Mouse (Mus musculus): ENCODE measurements around the gene Gsdma2. TPM values are rescaled to one million over a fixed set of nuclear protein-coding genes. Genes with fewer than 3 reads are reported as not detected.
"Not testable (repeated sequence)": the region's sequence is repeated elsewhere in the genome, so short reads cannot be mapped to it uniquely, and the experiment has no call there.

Gsdma2 gene
- polyA plus RNA-seq, 1 experiment from 2014 or later, result not detected

DNA sequence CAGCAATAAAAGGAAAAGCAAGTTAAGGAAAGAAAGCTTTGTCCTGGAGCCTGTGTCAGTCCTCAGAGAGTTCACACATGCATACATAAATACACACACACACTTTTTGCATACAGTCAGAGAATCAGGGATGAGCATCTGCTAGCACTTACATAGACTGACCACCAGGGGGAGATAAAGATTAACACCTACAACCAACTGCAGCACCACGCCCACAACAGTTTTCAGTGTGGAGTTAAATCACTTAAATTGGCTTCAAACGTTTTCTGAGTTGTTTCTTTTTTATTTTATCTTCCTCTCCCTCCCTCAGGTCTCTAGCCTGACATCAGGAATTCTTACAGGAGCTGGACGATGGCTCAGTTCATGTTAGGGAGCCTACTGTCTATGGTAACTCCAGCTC lies 39.8 kb upstream of the Gsdma2 start:
- H3K4me2 ChIP-seq (replicated peaks; ENCODE audit: low read depth, low read length), result no peak overlapping the region
- H3K36me3 ChIP-seq (ENCODE audit: control insufficient read depth, insufficient read depth, low read length), result no peaks in the 10 kb centered on the region
- 9% methylated on average over 3 of the region's 3 CpGs for WGBS
- no peaks in the 10 kb centered on the region for H3K9me3 ChIP-seq (ENCODE audit: control insufficient read depth, low read depth, low read length)
- peak; percentile 58; the same call in 1 of the 2 replicates for ATAC-seq (ENCODE audit: insufficient number of reproducible peaks, insufficient read depth, low FRiP score, low read depth)
- H3K4me1 ChIP-seq (ENCODE audit: control insufficient read depth, insufficient read depth, low read length), result no peaks in the 10 kb centered on the region; the same call in 1 of the 2 replicates
- H3K27me3 ChIP-seq (ENCODE audit: control insufficient read depth, insufficient read depth, low read length), result no peaks in the 10 kb centered on the region
- H3K27ac ChIP-seq (ENCODE audit: low read length), result no peak overlapping the region
- no peak overlapping the region for H3K9ac ChIP-seq (replicated peaks; ENCODE audit: low read depth, low read length)
- H3K4me3 ChIP-seq (ENCODE audit: low read depth, low read length), result no peak overlapping the region

DNA sequence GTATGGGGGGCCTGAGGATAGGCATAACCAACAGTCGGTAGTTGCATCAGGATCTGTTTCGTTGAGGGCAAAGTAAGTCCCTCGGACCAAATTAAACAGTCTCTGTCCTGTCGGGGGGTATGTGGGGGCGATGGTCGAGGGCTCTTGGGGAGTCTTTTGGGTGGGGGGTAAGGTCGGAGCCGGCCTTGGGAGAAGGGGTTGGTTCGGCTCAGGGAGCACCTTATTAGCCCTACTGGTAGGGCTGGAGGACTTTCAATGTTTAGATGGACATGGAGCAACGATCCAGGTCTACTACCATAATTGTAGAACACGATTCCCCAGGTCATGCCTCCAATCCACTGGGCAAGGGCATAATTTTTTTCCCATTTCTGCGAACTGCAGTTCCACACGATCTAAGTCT lies 25.8 kb upstream of the Gsdma2 start:
- H3K4me1 ChIP-seq (ENCODE audit: control insufficient read depth, insufficient read depth, low read length), result no peaks in the 10 kb centered on the region
- H3K36me3 ChIP-seq (ENCODE audit: control insufficient read depth, insufficient read depth, low read length), result no peaks in the 10 kb centered on the region
- H3K9ac ChIP-seq (replicated peaks; ENCODE audit: low read depth, low read length), result no peak overlapping the region
- no peak overlapping the region for H3K27ac ChIP-seq (ENCODE audit: low read length)
- no peaks in the 10 kb centered on the region for H3K27me3 ChIP-seq (ENCODE audit: control insufficient read depth, insufficient read depth, low read length)
- 92% methylated on average over 13 of the region's 13 CpGs for WGBS
- H3K4me2 ChIP-seq (replicated peaks; ENCODE audit: low read depth, low read length), result no peak overlapping the region
- H3K4me3 ChIP-seq (ENCODE audit: low read depth, low read length), result no peak overlapping the region
- H3K9me3 ChIP-seq (ENCODE audit: control insufficient read depth, low read depth, low read length), result no peaks in the 10 kb centered on the region
- ATAC-seq (ENCODE audit: insufficient number of reproducible peaks, insufficient read depth, low FRiP score, low read depth), result no peak

DNA sequence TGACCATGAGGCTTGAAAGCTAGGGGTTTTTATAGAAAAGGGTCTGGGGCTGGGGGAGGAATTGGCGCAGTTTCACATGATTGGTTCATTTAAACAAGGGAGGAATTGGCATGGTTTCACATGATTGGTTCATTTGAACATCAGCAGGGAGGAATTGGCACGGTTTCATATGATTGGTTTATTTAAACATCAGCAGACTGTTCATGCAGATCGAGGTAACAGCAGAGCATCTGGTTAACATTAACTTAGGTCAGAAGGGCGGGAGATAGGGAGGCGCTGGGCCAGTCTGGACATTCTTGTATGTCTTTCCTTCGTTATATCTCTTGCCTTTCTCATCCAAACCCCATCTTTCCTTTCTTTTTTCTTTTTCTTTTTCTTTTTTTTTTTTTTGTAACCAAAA lies 22.6 kb upstream of the Gsdma2 start:
- not testable (repeated sequence) for H3K4me1 ChIP-seq (ENCODE audit: control insufficient read depth, insufficient read depth, low read length); H3K4me2 ChIP-seq (replicated peaks; ENCODE audit: low read depth, low read length); H3K4me3 ChIP-seq (ENCODE audit: low read depth, low read length); H3K9ac ChIP-seq (replicated peaks; ENCODE audit: low read depth, low read length); H3K36me3 ChIP-seq (ENCODE audit: control insufficient read depth, insufficient read depth, low read length); H3K27ac ChIP-seq (ENCODE audit: low read length); ATAC-seq (ENCODE audit: insufficient number of reproducible peaks, insufficient read depth, low FRiP score, low read depth); H3K9me3 ChIP-seq (ENCODE audit: control insufficient read depth, low read depth, low read length); H3K27me3 ChIP-seq (ENCODE audit: control insufficient read depth, insufficient read depth, low read length)
- WGBS, result 79% methylated on average over 6 of the region's 6 CpGs

DNA sequence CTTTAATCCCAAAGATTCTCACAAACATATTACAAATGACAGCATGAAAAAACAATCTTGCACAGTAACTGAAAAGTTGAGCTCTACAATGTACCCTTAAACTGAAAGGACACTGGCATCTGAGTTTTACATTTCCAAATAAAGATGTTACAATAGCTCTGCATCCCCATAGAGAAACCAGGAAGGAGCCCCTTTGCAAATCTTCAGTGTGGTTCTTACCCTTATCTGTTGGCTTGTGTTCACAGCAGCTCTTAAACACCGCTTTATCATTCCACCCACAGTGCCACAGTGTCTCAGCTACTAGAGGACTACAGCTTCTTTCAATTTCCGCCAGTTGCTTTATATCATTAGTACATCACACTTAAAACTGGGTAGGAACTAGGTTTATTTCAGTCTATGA lies 22.2 kb upstream of the Gsdma2 start:
- not testable (repeated sequence) for ATAC-seq (ENCODE audit: insufficient number of reproducible peaks, insufficient read depth, low FRiP score, low read depth); H3K36me3 ChIP-seq (ENCODE audit: control insufficient read depth, insufficient read depth, low read length); H3K9me3 ChIP-seq (ENCODE audit: control insufficient read depth, low read depth, low read length); H3K9ac ChIP-seq (replicated peaks; ENCODE audit: low read depth, low read length); H3K27ac ChIP-seq (ENCODE audit: low read length); H3K4me2 ChIP-seq (replicated peaks; ENCODE audit: low read depth, low read length); H3K4me1 ChIP-seq (ENCODE audit: control insufficient read depth, insufficient read depth, low read length); H3K27me3 ChIP-seq (ENCODE audit: control insufficient read depth, insufficient read depth, low read length); H3K4me3 ChIP-seq (ENCODE audit: low read depth, low read length)
- 94% methylated on average over 2 of the region's 2 CpGs for WGBS

DNA sequence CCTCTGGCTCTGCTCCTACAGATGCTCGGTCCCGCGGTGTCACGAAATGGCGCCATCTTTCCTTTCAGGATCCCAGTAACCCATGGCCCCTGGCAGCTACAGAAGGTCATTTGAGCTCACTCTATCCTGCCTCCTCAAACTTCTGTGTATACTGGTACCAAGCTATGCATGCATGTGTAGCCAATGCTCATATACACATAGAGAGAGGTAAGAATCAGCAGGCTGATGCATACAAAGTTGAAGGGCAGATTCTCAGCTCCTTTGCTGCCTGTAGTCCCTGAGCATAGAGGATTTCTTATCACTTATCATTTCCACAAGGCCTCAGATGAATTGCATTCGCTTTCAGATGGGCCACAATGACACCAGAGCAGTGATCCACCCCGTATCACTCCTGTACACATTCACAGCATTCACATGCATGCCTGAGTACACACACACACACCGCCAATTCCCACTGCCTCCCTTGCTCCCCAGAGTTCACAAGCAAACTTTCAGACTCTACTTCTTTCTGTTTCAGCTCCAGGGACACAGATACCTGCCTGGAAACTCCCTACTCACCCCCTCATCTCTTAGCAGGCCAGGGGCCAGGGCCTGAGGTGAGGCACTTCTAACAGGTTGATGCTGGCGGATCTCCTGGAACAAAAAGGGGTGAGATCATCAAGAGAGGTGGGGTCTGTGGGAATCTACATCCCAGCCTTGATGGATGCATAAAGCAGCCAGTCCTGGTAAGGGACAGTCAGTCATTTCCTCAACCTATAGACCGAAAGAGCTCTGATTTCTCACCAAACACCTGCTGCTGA lies 20.7 kb upstream of the Gsdma2 start, which contains the start of the genes Gm12355 and Gsdma3:
TSS of gene Gm12355 (minus strand) at position 51 of the 800 bp plus-strand sequence.
TSS of gene Gsdma3 (plus strand) at position 750 of the 800 bp plus-strand sequence.
- no peak for ATAC-seq (ENCODE audit: insufficient number of reproducible peaks, insufficient read depth, low FRiP score, low read depth)

GRCm38 (mm10) chr11:98628706-98629105 lies 17.9 kb upstream of the Gsdma2 start:
- Histone ChIP-seq H3K27me3 (ENCODE audit: control insufficient read depth, insufficient read depth, low read length) (no peaks in the 10 kb centered on the region), H3K4me2 (replicated peaks; ENCODE audit: low read depth, low read length) (no peak overlapping the region), H3K4me1 (ENCODE audit: control insufficient read depth, insufficient read depth, low read length) (no peaks in the 10 kb centered on the region), H3K27ac (ENCODE audit: low read length) (no peak overlapping the region), H3K36me3 (ENCODE audit: control insufficient read depth, insufficient read depth, low read length) (no peaks in the 10 kb centered on the region), H3K9ac (replicated peaks; ENCODE audit: low read depth, low read length) (no peak overlapping the region), H3K4me3 (ENCODE audit: low read depth, low read length) (no peak overlapping the region), H3K9me3 (ENCODE audit: control insufficient read depth, low read depth, low read length) (no peaks in the 10 kb centered on the region)
- WGBS, result 93% methylated on average over 3 of the region's 3 CpGs
- ATAC-seq (ENCODE audit: insufficient number of reproducible peaks, insufficient read depth, low FRiP score, low read depth), result no peak

More for the DNA sequence above, 20.7 kb upstream of the Gsdma2 start, which contains the start of the genes Gm12355 and Gsdma3:
- no peak within 1 kb of the TSS for H3K9ac ChIP-seq (replicated peaks; ENCODE audit: low read depth, low read length)
- H3K4me1 ChIP-seq (ENCODE audit: control insufficient read depth, insufficient read depth, low read length), result no peaks in the 10 kb centered on the region
- 90% methylated on average over 10 of the region's 10 CpGs for WGBS
- H3K27ac ChIP-seq (ENCODE audit: low read length), result no peak within 1 kb of the TSS
- H3K4me3 ChIP-seq (ENCODE audit: low read depth, low read length), result no peak within 1 kb of the TSS
- no peaks in the 10 kb centered on the region for H3K27me3 ChIP-seq (ENCODE audit: control insufficient read depth, insufficient read depth, low read length)
- H3K4me2 ChIP-seq (replicated peaks; ENCODE audit: low read depth, low read length), result no peak within 1 kb of the TSS
- no peaks in the 10 kb centered on the region for H3K9me3 ChIP-seq (ENCODE audit: control insufficient read depth, low read depth, low read length)
- no peaks in the 10 kb centered on the region for H3K36me3 ChIP-seq (ENCODE audit: control insufficient read depth, insufficient read depth, low read length)

DNA sequence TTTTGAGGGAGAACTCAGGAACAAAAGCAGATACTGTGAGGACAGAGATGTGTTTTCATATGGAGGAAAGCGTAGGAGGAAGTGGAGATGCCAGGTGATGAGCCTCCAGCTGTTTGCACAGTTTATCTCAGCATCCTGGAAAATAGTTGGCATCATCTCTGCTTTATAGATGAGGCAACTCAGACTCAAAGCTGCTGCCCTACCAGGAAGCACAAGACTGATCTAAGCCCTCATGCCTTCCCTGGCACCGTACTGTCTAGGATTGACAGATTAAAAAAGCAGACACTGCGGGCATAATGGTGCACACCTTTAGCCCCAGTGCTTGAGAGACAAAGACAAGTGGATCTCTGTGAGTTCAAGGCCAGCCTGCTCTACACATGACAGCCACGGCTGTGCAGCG lies 15.9 kb upstream of the Gsdma2 start:
- no peaks in the 10 kb centered on the region for H3K9me3 ChIP-seq (ENCODE audit: control insufficient read depth, low read depth, low read length)
- H3K4me2 ChIP-seq (replicated peaks; ENCODE audit: low read depth, low read length), result no peak overlapping the region
- no peaks in the 10 kb centered on the region for H3K36me3 ChIP-seq (ENCODE audit: control insufficient read depth, insufficient read depth, low read length)
- no peak overlapping the region for H3K9ac ChIP-seq (replicated peaks; ENCODE audit: low read depth, low read length)
- no peak overlapping the region for H3K27ac ChIP-seq (ENCODE audit: low read length)
- H3K4me1 ChIP-seq (ENCODE audit: control insufficient read depth, insufficient read depth, low read length), result no peaks in the 10 kb centered on the region
- no peaks in the 10 kb centered on the region for H3K27me3 ChIP-seq (ENCODE audit: control insufficient read depth, insufficient read depth, low read length)
- 84% methylated on average over 5 of the region's 5 CpGs for WGBS
- ATAC-seq (ENCODE audit: insufficient number of reproducible peaks, insufficient read depth, low FRiP score, low read depth), result no peak
- no peak overlapping the region for H3K4me3 ChIP-seq (ENCODE audit: low read depth, low read length)

GRCm38 (mm10) chr11:98635312-98635970 lies 11.1 kb upstream of the Gsdma2 start:
- H3K9ac ChIP-seq (replicated peaks; ENCODE audit: low read depth, low read length); H3K4me1 ChIP-seq (ENCODE audit: control insufficient read depth, insufficient read depth, low read length); H3K36me3 ChIP-seq (ENCODE audit: control insufficient read depth, insufficient read depth, low read length); H3K4me3 ChIP-seq (ENCODE audit: low read depth, low read length); H3K27ac ChIP-seq (ENCODE audit: low read length); ATAC-seq (ENCODE audit: insufficient number of reproducible peaks, insufficient read depth, low FRiP score, low read depth); H3K27me3 ChIP-seq (ENCODE audit: control insufficient read depth, insufficient read depth, low read length); H3K9me3 ChIP-seq (ENCODE audit: control insufficient read depth, low read depth, low read length); H3K4me2 ChIP-seq (replicated peaks; ENCODE audit: low read depth, low read length): not testable (repeated sequence)
- 34% methylated on average over 10 of the region's 10 CpGs for WGBS

Measured in stomach, embryonic 14.5 days (tissue).